Mouse (Mus musculus): ENCODE results near the gene Pitpnm2.

The Pitpnm2 gene

DNA sequence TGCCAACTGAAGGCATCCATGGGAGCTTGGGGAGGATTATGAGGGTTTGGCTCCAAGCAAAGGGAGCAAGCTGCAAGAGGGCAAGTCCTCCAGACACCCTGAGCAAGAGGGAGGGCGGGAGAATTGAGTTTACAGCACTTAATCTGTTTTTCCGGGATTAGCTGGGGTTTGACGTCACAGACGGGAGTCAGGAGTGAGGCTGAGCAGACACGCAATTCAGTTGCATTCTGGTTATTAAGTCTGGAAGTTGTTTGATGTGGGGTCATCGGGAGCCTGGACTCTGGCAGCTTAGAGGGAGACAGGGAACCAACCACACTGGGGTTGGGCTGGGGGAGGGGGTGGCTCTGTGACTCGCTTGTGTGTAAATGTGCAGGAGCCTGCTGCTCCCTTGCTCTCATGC lies 90.1 kb downstream of the Pitpnm2 start:
- in situ Hi-C loops (cut with MboI; ENCODE audit: unreplicated experiment in 2 of 2): no loop called here

DNA sequence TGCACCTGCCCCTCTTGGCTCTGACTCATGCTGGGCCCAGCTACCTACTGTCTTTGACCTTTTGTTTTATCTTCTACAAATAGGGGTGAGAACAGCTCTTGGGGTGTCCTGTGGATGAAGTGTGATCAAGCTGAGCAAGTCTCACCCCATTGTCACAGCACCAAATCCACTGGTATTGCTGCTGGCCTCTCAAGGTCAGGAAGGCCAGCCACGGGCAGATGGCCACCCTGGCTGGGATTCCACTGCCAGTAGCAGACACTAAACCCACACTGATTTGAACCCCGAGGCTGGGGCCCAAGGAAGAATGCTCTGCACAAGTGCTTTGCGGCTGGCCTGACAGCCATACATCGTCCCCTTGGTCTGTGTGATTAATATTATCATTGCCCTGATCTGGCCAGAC lies 91.3 kb downstream of the Pitpnm2 start:
- in situ Hi-C loops (cut with MboI; ENCODE audit: unreplicated experiment in 2 of 2): no loop called here

DNA sequence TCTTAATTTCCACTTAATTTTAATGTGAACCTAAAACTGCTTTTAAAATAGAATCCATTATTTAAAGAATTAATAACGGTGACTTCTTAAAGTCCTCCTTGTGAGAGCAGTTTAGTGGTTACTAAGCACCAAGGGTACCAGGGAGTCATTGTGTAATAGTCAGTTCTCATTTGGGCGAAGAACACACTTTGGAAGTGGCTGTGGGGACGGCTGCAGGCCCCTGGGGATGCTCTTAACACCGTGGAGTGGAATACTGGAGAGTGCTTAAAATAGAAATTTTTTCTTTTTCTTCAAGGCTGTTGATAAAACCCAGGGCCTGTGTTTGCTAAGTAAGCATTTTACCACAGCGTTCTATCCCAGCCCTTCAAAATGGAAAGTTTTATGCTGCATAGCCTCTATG lies 93.6 kb downstream of the Pitpnm2 start:
- in situ Hi-C loops (cut with MboI; ENCODE audit: unreplicated experiment in 2 of 2): no loop called here

DNA sequence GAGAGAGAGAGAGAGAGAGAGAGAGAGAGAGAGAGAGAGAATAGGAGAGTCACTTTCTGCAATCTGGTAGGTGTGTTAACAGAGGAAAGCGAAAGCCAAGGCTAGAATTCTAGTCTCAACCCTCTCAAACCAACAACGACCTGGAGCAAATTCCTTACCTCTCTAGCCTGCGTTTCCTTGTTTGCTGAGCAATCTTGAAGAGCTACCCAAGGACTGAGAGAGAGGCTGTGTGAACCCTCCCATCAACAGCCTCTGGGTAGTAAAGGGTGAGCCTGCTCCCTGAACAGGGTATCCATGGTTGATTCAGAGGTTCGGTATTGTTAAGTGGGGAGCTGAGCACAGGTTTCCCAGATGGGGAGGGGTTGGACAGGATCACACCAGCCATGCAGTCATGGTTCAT lies 96.8 kb downstream of the Pitpnm2 start:
- in situ Hi-C loops (cut with MboI; ENCODE audit: unreplicated experiment in 2 of 2): no loop called here

DNA sequence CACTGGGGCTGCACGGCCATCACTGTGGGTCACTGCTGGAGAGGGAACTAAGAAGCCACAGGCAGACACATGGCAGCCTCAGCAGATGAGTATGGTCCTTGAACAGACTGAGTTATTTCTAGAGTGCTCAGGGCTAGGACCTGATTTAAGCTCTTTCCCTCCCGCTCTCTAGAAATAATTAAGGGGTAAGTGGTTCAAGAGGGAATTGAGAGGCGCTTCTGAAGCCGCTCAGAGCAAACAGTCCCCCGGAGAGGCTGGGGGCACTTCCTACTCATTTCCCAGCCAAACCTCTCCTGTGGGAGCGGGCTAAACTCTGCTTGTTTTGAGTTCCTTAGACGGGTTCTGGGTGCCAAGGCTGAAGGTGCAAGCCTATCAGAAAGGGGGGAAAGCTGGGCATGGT lies 98.7 kb downstream of the Pitpnm2 start:
- in situ Hi-C loops (cut with MboI; ENCODE audit: unreplicated experiment in 2 of 2): no loop called here

DNA sequence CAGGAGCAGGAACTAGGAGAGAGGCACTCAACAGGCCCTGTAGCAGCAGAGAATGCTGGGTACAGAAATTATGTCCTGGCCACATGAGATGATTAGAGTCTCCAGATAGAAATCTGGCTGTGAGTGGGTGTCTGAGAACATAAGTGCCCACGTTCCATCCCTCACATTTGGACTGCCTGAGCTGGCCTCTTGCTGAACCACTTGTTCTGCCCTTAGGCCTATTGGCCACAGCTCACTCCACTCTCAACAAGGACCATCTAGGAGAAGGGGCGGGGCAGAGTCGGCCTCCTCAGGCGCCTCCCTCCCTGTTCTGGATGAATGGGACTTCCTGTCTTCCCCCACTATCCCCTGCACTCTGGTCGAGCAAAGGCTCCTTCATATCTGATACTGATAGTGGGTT lies 100.5 kb downstream of the Pitpnm2 start:
- in situ Hi-C loops (cut with MboI; ENCODE audit: unreplicated experiment in 2 of 2): no loop called here

DNA sequence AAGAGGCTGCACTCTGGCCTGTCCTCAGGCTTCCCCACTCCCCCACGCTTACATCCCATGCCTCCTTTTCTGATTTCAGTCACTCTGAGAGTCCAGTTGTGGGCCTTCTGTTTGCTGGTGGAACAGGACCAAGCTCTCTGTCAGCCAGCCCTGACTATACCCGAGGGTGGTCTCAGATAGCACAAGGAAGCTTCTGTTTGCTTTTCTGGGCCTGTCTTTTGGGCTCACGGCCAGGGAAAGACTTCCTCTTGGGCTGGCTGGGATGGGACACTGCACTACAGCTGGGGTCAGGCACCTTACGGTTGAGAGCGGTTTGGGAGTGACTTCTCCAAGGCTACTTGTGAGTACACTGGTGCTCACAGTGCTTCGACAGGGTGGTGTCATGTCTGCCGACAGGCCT lies 111.5 kb downstream of the Pitpnm2 start:
- in situ Hi-C loops (cut with MboI; ENCODE audit: unreplicated experiment in 2 of 2): no loop called here

DNA sequence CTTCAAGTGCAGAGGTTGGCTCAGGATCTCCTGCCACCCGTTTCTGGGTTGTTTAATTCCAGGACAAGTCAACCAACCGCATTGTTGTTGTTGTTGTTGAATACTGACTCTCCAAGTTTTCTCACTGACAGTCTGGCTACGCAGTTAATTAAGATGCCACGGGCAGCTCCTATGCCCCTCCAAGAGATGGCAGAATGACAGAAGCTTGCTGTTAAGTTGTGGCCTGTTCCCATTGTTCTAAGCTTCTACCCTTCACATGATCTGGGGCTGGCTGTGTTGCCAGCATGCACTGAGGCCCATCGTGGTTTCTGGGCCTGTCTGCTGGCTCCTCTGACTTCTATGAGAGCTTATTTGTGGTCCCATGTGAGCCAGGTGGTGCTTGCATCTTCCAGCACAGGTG lies 115.3 kb downstream of the Pitpnm2 start:
- in situ Hi-C loops (cut with MboI; ENCODE audit: unreplicated experiment in 2 of 2): no loop called here

DNA sequence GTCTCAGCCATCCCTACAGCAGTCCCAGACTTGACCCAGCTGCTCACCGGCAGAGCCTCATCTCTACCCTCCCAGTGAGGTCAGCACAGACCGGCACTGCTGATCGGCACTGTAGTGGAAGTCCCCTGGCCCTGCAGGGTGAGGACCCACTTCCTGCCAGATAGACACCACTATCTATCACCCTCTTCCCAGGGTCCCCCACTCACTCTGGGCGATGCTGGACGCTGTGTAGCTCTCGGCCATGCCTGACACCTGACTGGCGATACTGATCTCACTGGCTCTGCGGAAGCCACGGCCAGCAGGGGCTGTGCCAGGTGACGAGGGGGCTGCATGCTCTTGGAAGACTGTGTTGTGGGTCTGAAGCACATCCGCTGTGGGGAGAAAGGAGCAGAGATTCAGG lies 124.5 kb downstream of the Pitpnm2 start:
- in situ Hi-C loops (cut with MboI; ENCODE audit: unreplicated experiment in 2 of 2): no loop called here

DNA sequence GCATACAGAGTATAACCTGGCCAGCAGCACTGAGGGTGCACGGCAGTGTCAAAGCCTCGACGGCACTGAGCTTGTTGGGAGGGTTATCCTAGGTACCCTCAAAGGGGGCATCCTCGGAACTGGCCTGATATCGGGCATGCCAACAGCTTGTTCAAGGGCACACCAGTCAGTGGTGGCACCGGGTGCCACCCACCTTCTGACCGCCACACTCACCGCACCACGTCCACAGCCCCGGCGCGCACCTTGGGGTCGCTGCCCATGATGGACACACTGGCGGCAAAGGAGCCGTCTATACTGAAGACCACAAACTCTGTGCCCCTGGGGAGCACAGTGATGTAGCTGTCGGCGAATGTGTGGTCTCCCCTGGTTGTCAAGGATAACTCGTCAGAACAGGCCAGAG lies 127.2 kb downstream of the Pitpnm2 start:
- in situ Hi-C loops (cut with MboI; ENCODE audit: unreplicated experiment in 2 of 2): no loop called here

DNA sequence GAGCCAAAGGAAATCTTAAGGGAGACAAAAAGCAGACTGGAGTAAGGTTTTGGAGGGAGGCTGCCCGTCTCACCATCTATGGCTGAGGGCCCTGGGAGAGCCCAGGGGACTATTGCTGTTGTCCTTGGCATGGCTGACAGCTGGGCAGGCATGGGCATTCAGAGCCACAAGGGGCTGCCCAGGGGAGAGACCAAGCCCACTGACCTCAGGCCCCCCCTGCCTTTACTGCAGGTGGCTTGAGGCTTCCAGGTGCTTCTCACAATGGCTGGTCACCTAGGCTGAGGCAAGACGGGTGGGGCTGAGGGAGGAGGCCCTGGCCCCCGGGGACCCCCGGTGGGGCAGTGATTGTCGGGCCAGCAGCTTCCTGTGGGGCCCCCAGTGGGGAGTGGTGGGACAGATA lies 130.4 kb downstream of the Pitpnm2 start:
- in situ Hi-C loops (cut with MboI; ENCODE audit: unreplicated experiment in 2 of 2): no loop called here

DNA sequence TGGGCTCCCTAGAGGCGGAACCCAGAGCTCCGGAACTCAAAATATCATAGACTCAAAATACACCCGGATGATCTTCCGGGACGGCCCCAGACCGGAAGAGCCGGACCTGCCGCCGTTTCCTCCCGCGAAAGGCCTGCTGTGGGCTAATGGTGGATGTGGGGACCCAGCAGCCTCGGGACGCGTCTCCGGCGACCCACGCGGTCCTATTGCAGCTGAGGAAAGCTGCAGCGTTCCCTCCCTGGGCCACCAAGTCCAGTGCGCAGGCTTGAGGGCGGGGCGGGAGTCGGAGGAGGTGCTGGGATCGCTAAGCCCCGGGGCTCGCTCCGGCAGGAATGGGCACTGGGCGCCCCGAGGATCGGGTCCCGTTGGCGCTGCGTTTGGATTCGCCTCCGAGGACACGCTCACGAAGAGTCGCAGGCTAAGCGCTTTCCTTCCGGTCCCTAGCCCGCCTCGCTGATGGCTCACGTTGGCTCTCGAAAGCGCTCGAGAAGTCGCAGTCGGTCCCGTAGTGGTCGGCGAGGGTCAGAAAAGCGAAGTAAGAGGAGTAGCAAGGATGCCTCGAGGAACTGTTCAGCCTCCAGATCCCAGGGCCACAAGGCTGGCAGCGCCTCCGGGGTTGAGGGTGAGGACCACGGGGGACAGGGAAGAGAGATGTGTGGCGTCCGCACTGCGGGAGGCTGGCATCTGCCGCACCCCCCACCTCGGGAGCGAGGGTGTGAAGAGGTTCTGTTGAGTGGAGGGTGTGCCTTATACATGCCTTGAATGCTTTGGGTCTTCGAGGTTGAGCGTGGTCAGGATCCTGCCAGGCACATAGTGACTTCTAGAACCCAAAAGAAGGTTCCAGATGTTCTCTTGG lies 133.3 kb downstream of the Pitpnm2 start, which contains the start of gene Arl6ip4:
Gene Arl6ip4 (plus strand): TSS at position 100 of the 856 bp plus-strand sequence.
- in situ Hi-C loops (cut with MboI; ENCODE audit: unreplicated experiment in 2 of 2): no loop called here

DNA sequence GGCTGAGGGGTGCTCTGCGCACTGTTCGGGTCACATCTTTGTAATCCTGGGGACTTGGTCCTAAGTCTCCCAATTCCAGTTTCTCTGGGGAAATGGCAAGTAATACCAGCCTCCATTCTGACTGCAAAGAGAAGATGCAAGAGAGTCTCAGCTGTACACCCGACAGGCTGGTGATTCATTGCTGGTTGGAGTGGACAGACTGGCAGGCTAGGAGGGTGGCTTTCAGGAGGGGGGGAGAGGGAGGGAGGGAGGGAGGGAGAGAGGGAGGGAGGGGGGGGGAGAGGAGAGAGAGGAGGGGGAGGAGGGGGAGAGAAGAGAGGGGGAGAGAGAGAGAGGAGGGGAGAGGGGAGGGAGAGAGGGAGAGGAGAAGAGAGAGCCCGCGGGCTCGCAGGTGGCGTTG lies 134.0 kb downstream of the Pitpnm2 start:
- in situ Hi-C loops (cut with MboI; ENCODE audit: unreplicated experiment in 2 of 2): no loop called here

DNA sequence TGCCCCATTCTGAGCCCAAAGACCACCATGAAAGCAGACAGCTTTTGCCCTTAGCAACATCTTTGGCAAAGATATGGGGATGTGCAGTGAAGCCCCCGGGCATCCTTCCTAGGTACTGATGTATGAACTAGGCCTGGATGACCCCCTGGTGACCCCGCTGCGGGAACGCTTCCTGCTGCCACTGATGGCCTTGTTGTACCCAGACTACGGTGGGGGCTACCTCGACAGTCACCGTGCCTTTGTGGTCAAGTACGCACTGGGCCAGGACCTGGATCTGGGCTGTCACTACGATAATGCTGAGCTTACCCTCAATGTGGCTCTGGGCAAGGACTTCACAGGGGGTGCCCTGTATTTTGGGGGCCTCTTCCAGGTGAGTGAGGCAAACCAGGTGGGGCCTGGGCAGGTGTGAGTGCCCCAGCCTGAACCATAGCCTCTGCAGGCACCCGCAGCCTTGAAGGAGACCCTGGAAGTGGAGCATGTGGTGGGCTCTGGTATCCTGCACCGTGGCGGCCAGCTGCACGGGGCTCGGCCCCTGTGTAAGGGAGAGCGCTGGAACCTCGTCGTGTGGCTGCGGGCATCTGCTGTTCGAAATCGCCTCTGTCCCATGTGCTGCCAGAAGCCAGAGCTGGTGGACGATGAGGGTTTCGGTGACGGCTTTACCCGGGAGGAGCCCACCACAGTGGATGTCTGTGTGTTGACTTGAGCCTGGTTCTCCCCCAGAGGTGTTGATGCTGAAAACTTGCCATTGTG lies 135.1 kb downstream of the Pitpnm2 start:
- in situ Hi-C loops (cut with MboI; ENCODE audit: unreplicated experiment in 2 of 2): no loop called here

DNA sequence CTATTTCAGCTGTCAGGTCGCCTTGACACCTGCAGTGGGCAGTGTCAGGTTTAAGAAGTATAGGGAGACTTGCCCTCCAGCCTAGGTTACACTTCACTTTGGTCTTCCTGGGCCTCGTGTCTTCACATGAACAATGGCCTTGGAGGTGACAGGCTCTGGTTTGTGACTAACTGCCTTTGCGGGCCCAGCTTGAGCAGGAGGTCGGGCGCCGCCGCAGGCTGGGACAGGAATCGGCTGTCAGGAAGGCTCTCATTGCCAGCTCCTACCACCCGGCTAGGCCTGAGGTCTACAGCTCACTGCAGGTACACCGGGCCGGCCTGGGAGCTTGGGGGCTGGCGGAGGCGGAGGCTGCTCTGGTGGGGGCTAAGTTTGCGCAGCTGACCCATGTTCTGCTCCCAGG lies 136.5 kb downstream of the Pitpnm2 start:
- in situ Hi-C loops (cut with MboI; ENCODE audit: unreplicated experiment in 2 of 2): no loop called here

DNA sequence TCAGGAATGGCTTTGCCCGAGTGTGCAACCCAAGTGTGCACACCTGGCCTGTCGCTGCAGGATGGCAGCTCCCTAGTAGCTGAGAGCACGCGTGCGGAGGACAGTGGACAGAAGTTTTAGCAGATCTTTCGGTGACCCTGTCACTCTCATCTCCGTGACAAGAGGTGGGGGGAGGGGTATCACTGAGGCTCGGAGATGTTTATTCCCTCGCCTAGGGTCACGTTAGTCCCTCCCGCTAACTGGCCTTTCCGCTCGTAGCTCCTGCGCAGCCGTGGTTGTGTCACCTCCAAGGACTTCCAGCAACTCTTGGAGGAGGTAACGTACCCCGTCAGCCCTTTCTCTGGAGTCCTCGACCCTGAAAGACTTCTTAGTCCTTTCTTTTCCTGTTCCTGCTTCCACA lies 137.0 kb downstream of the Pitpnm2 start:
- in situ Hi-C loops (cut with MboI; ENCODE audit: unreplicated experiment in 2 of 2): no loop called here

DNA sequence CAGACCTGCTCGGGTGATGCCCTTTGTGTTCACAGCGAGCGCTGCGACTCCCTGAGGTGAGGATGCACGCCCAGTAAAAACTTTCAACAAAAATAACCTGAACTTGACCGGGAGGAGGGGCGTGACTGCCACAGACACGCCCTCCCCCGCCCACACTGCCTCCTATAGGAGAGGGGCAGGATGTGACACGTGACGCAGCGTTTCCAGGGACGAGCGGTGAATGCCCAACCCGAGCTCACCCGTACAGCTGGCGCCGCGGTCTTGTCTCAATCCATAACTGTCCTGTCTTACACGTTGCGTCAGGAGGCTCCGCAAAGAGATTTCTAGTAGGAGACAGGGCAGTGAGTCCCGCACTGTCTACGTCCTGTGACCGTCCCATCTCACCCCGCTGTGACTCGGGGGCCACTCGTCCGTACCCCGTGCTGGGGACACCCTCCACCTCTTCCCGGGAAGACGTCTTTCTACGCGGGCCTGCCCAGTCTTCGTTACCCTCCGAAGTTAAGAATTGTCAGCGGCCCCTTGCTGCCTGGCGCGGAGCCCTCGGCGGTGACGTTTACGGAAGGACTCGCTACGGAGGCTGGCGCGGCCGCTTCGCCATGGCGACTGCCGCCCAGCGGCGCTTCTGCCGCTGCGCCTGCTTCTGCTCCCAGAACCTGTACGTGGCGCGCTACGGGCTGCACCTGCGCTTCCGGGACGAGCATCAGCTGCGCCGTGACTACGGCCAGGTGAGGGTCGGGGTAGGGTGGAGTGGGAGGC lies 137.6 kb downstream of the Pitpnm2 start, which contains the start of gene Ogfod2:
Gene Ogfod2 (plus strand): TSS at position 556 of the 756 bp plus-strand sequence.
- in situ Hi-C loops (cut with MboI; ENCODE audit: unreplicated experiment in 2 of 2): no loop called here

DNA sequence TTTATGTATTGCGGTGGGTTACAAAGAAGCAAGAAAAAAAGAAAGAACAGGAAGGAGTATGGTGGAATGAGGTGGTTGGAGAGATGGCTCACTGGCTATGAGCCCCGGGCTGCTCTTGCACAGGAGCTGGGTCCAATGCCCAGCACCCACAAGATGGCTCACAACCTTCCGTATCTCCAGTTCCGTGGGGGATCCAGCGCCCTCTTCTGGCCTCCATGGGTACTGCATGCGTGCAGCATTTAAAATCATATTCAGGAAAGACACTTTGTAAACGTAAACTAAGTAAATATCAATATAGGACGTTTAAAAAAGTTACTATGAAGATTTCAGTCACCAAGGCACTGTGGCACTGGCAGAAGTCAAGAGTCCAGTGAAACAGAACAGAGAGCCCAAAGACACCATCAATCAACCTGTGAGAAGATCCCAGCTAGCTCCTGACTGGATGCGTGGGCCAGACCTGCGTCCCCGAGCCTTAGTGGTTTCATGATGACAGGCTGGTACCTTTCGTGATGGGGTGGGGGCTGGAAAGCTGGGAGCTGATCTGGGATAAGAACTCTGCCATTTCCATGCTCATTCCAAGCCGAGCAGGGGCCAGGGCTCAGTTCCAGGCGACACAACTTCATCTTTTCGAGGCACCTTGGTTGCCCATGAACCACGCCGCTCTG lies 138.4 kb downstream of the Pitpnm2 start:
- in situ Hi-C loops (cut with MboI; ENCODE audit: unreplicated experiment in 2 of 2): no loop called here

DNA sequence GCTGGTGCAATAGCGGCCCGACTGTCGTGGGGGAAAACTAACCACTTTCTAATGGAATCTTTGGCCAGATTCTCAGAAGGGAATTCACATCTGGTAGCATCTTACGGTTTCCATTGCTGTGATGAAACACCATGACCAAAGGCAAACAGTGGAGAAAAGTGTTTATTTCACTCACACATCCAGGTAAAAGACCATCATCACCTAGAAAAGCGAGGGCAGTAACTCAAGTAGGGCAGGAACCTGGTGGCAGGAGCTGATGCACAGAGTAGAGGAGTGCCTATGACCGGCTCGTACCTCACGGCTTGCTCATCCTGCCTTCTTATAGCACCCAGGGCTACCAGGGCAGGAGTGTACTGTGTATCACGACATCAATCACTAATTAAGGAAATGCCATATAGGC lies 146.0 kb downstream of the Pitpnm2 start:
- in situ Hi-C loops (cut with MboI; ENCODE audit: unreplicated experiment in 2 of 2): no loop called here

DNA sequence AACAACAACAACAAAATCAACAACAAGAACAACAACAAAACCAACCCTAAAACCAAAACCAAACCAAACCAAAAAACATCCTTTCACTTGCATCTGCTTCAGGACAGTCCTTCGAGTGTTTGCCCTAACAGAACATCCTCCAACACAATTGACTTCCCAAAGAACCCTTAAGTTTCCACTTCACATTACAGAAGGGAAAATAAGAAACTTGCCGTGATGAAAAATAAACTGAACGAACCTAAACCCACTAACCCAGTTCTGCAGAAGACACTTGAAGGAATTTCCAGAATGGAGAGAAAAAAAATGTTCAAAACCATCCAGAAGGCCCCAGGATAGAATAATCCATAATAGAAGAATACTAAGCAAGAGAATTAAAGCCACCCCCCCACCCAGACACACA lies 146.5 kb downstream of the Pitpnm2 start:
- in situ Hi-C loops (cut with MboI; ENCODE audit: unreplicated experiment in 2 of 2): no loop called here

DNA sequence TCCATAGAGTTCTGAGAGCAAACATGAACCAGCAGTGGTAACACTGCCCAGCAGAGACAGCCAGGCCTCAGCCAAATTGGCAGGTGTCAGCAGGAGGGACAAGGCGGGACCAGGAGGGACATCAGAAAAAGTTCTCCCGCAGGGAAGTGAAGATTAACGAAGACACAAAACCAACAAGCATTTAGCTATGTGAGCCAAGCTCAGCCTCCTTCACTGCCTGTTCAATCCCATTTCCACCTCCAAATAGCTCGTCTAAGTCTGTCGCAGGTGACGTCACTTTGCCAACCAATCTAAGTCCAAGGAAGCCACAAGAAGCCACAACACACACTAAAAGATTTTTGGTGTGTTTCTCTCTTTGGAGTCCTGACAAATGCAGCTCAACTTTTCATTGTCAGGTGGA lies 147.2 kb downstream of the Pitpnm2 start:
- in situ Hi-C loops (cut with MboI; ENCODE audit: unreplicated experiment in 2 of 2): no loop called here

All from v-Abl transformed pro-B cells (cell line).